Mouse (Mus musculus): Measurements from ENCODE around the gene Pum3. TPM values are rescaled to one million over a fixed set of nuclear protein-coding genes. Genes with fewer than 3 reads are reported as not detected.

Pum3 gene
- 10 to 100 TPM; 48.7 to 54.5 TPM for total RNA-seq (2021)
- long read RNA-seq, transcript Pum3-201 (18 exons, 3,471 nt) = major isoform, 46 of 60 reads
- long read RNA-seq, partial matches to known transcripts = 10 of 60 reads
- long read RNA-seq, other reads (novel, unspliced or antisense) = 4 of 60 reads

DNA sequence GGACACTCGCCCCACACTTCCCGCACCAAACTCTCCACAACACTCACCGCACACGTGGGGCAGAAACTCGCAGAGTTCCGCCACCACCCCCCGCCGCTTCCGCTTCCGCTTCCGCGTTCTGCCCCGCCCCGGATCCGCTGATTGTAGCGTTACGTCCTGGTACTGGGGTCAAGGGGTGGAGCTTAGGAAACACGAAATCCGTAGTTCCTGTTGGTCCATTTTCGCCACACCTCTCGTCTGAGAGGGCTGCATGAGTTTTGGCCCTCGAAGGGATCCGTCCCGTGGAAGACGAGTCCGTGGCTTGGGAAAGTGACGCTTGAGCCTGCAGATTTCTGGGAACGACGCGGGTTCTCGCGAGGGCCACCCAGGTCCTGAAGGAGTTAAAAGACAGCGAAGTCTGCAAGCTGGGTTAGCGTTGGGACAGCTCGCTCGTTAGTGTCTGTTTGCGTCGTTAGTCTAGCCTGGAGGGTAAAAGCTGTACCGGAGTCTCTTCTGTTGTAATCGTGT is at the start of gene Pum3:
TSS of gene Pum3 (minus strand) at position 81 of the 507 bp plus-strand sequence.
- peak; percentile 98 to 99 for DNase-seq (ENCODE audit: low spot score in 2 of 2)

DNA sequence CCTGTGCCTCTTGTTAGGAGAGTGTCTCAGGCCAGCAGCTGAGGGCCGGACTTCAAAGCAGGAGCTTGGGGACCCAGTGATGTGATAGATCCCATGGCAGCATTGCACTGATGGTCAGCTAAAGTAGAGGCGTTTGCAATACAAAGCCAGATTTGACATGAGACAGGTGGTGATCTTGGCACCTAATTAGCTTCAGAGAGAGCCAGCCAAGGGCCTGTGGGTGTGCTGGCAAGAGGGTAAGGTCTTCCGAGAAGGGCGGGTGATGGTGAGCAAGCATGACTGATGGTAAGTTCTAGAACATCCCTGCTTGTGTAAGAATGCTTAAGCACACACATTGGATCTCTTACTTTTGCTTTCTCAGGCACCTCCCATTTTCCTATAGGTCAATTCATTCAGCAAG is 37.1 kb upstream of the Pum3 start:
- DNase-seq (ENCODE audit: low spot score in 2 of 2) = no peak

DNA sequence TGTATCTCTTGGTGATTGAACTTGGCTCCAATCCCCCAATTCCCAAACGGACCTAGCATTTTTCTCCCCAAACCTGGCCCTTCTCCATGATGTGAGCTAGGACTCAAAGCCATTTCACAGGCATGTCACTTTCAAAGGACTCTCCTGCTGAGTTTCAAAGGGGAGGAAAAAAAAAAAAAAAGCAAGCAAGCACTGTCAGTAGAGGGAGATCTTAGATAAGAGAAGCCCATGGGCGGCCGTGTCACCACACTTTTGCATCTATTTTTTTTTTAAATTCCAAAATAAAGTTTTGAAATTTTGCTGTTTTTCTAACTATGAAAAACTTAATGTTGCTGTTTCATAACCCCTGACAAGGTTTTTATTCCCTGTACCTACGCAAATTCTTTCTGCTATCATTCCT is 33.0 kb upstream of the Pum3 start:
- peak in 1 of 2 experiments; percentile 18 for DNase-seq (ENCODE audit: low spot score in 2 of 2)

DNA sequence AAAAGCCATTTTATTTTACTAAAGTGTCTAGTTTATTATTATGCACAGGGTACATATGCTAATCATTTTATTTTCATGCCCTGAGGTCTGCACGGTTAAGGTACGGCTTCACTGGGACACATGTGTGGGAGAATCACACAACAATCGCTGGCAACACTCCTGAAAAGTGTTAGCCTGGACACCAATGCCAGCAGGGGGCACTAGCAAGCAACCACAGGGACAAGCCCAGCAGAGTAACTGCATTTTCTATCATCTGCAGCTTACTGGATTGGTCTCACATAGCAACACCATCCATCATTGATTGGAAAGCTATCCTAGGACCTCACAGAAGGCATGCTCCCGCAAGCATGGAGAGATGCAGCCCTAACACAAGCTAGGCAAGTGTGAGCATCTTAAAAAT is 20.8 kb upstream of the Pum3 start:
- peak; percentile 45 to 79 for DNase-seq (ENCODE audit: low spot score in 2 of 2)

DNA sequence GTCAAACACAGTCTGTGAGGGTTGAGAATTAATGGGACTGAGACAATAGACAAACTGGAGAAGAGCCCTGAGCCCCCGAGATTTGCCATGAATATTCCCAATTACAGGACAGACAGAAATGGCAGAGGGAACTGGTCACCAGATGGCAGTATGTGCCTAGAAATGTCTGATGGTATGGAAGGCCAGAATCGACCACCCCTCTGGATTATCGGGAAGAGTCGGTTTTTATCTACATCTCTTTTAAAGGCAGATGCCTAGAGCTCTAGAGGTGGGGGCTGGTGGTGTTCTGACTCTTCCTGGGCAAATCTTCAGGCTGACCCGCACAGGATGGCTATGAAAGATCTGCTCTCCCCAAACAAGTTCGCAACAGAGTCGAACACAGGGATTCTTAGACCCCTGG is 17.9 kb upstream of the Pum3 start:
- peak in 1 of 2 experiments; percentile 69 for DNase-seq (ENCODE audit: low spot score in 2 of 2)

DNA sequence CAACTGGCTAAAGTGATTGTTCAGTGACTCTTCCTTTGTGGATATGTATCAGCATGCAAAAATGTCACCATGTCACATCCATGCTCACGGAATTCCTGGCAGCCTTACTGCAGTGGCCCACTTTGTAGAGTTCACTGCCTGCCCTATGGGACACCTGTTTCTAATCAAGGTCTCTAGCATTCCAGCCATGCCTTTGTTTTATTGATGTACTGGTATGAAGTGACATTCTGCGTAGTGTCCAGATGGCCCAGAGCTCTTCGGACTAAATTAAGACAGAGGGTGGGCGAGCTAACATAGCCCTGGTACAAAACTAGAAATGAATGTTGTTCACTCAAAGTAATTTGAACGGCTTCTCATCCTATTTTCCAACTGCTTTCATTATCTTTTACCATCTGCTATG is 11.5 kb upstream of the Pum3 start:
- peak in 1 of 2 experiments; percentile 15 for DNase-seq (ENCODE audit: low spot score in 2 of 2)

DNA sequence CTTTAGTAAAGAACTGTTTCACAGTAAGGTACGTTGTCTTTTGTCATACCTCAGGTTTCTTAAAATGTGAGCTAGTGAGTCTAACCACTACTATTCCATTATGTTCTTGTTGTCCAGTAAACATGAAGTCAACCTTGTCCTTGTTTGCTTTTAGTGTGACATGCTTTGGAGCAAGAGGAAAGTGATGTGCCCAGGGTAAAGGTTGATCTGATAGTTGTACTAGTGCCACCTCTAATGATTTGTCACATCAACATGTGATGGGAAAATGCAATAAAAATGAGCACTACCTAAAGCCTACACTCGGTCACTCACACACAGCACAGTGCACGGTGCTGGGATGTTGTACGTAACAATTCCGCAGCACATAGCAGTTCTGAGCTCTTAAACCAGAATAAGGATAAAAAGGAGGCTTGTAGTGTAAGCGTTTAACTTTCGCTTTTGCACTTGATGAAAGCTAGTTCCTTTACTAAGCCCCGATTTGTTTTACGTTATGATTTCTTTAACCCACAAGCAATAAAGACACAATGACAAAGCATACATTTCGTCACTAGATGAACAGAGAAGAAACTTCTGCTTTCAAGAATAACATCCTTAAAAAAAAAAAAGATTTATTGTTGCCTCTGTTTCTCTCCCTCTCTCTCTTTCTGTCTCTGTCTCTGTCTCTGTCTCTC is 8.5 kb upstream of the Pum3 start:
- DNase-seq (ENCODE audit: low spot score in 2 of 2) = no peak

DNA sequence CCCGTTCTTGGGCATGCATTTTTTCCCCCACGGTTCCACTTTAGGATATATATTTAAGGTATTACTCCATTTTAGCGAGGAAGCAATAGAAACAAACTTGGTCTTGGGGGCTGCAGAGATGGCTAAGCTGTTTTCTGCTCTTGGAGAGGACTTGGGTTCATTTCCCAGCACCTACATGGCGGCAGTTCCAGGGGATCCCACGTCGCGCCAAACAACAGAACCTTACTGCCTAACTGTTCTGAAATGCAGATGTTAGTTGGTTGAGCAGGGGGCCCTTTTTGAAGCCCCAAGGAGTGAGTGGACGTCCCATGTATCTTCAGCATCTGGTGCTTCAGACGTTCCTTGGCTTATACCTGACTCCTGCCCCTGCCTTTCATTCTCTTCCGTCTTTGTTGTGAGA is 781 bp upstream of the Pum3 start:
- no peak for DNase-seq (ENCODE audit: low spot score in 2 of 2)

DNA sequence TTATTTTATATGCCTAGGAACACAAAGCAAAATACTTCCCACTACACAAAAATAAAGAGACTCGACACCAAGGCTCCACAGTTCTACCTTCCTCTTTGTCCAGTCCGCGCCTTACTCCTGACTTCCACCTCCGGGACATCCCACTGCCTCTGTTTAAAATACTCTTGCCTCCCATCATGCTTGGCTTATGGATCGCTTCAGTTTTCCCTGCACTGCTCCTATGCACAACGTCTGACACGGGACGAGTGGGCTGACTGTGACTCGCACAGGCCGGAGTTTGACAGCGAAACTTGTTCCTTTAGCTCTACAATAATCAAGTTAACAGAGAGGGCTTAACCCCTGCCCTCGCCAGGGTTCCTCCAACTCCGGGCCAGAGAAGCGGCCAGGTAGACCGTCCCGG is 344 bp downstream of the Pum3 start:
- no peak for DNase-seq (ENCODE audit: low spot score in 2 of 2)

DNA sequence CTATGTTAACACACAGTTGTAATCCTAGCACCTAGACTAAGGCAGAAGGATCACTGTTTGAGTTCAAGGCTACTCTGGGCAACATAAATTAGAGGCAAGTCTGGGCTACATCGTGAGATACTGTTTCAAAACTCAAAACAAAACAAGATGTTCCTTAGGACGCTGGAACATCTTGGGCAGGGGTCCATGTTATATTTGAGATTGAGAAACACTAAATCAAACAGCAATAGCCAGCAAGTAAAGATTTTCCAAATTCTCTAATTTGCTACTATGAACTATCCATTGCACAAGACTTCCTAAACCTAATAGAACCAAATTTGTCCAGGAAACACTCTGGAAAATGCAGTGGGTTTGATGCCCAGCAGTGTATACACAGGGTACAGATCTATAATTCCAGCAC is 1.8 kb downstream of the Pum3 start:
- DNase-seq (ENCODE audit: low spot score in 2 of 2) = no peak

DNA sequence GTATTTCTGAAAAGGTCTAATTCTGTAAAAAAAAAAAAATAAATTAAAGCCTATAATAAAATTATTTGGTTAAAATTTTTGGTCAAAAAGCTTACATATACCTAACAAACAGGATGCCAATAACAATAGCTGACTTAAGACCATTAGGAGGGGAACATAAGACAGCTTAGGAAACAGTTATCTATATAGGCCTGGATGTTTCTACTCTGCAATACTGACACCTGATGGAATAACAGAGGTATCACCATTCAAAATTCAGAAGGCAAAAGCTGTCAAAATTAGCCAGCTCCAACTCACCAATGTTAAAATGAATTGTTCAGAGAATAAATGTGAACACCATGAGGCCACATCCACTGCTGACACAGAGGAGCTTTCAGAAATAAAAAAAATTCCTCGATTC is 3.2 kb downstream of the Pum3 start:
- no peak for DNase-seq (ENCODE audit: low spot score in 2 of 2)

DNA sequence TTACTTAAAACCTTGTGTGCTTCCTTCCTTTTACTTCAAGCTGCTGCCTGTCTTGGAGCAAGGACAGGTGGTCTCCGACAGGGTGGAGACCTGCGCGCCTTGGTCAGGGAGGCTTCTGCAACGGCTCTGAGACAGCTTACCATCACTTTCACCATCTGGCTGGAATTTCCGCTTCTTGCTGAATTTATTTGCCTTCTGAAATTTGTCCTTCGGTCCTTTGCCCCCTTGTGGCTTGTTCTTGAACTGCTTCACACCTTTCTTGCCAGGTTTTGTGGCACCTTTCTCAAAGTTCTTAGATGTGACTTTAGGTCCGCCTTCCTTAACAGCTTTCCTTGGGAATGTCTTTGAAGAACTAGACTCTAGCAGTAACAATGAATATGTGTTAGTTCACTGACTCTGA is 4.0 kb downstream of the Pum3 start:
- peak in 1 of 2 experiments; percentile 73 for DNase-seq (ENCODE audit: low spot score in 2 of 2)

DNA sequence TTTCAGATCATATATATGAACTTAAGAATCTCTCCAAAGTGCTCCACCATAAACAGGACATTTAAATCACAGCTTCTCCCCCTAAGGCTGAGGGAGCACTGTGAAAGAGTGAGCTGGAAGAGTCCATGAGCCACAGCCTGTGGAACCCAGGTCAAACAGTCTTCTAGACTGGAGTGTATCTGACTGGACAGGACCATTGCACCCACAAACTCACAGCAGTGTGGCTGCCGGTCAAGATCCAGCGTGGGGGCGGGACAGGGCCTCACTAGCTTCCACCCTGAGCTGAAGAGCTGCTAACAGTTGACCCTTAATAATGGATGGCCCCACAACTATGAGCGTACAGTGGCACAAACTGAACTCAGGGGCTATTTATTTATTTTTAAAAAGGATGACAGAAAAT is 12.2 kb downstream of the Pum3 start:
- no peak for DNase-seq (ENCODE audit: low spot score in 2 of 2)

DNA sequence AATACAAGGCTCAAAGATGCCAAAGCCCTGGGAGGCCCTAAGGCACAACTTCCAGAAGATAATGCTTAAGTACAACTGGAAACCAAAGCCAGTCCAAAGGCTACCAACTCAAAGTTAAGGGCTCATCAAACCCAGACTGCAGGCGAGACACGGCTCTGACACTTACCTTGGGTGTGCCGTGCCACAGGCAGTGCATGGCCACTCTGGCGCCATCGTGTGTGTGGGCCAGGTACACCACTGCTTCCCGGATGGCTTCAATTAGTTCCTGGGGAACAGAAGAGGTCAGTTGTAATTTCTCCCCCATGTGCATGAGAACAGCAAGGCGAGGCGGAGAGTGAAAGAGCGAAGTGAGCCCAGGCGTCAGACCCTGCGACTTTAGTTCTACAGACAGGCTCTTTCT is 13.1 kb downstream of the Pum3 start:
- peak in 1 of 2 experiments; percentile 53 for DNase-seq (ENCODE audit: low spot score in 2 of 2)

DNA sequence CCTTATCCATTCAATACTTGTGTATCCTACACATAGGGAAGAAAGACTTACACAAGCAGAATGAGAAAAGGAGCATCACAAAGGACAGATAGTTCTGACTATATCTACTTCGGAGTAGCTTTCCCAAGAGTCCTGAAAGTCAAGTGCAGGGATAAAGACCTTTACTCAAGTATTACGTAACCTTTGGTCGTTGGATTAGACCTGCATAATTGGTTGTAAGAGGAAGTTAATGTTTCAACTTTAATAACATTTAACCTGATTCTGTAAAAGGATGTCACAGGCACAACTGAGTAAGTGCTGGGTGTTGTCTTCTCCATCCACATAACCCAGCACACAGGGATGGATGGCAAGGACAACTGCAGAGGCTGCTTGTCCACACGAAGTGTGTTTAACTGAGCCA is 18.3 kb downstream of the Pum3 start:
- no peak for DNase-seq (ENCODE audit: low spot score in 2 of 2)

DNA sequence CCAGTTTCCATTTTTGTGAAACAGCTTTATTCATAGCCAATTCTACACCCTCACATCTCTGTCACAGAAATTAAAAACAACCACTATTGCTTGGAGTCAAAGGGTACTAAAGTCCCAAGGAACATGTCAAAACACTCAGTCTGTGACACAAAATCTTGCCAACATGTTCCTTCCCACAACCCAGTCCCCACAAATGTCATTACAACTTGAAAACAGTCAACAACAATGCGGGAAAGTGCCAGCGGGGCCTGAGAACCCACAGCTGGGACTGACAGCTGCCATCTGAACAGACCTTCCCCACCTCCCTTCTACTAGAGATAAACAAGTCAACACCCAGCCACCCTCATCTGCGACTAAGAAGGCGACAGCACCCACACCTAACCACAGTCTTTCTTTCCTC is 18.9 kb downstream of the Pum3 start:
- DNase-seq (ENCODE audit: low spot score in 2 of 2) = no peak

DNA sequence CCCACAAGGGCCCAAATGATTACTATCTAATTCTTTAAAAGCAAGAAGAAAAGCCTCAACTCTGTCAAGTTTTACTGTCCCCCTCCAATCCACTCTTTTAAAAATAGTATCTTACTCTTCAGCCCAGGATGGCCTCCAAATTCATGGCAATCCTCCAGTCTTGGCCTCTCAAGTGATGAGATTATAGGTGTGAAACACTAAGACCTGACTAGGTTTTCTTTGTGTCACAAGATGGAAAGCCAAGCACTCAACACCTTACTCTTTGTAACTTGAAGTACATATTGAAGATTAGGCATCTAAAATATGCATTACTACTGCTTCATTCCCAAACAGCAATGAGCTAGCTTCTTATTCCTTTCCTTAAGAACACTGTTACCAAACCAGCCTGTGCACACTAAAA is 19.8 kb downstream of the Pum3 start:
- DNase-seq (ENCODE audit: low spot score in 2 of 2) = no peak

DNA sequence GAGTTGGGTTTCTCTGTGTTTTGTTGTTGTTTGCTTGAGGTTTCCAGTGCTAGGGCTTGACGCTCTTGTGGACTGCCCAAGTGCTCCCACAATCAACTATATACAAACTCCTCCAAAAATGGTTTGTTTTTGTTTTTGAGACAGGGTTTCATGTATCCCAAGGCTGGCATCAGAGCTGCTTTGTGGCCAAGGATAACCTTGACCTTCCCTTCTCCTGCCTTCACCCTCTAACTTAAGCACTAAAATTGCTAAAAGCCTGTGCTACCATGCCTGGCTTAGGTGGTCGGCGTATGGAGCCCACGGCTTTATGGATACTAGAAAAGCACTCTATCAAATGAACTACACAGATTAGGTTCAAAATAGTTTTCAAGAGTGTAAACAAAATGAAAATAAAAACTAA is 20.4 kb downstream of the Pum3 start:
- no peak for DNase-seq (ENCODE audit: low spot score in 2 of 2)

DNA sequence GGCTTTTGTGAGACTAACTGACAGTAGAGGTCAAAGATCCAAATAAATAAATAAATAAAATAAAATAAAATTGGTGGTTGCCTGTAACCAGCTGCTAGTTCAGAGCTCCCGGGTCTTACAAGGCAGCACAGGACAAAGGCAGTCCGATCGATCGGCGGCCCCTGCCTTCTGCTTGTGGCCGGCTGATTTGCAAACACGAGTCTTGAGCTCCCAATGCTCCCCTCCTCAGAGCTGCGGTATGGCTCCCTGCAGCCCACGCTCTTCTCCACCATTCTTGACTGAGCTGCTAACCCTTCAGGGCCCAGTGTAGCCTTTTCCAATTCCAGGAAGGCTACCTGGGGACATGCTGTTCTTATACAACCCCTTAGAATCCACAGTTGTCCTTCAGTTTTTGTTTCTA is 31.8 kb downstream of the Pum3 start:
- DNase-seq (ENCODE audit: low spot score in 2 of 2) = no peak

DNA sequence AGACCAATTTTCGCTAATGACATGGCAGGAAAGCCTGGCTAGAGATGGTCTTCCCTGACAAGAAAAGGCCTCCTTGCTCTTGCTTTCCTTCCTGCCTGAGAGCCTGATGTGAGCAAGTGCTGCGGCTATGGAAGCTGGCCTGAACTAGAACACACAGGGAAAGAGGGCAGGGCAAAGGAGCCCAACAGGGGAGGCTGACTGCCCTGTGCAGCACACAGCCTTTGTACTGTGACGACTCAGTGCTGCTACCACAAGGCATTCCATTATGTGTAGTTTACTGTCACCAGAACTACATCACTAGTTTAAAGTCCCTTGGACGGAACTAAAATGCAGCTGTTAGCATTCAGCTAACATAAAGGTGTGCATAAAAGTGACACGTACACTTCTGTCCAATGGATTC is 32.4 kb downstream of the Pum3 start:
- DNase-seq (ENCODE audit: low spot score in 2 of 2) = no peak

DNA sequence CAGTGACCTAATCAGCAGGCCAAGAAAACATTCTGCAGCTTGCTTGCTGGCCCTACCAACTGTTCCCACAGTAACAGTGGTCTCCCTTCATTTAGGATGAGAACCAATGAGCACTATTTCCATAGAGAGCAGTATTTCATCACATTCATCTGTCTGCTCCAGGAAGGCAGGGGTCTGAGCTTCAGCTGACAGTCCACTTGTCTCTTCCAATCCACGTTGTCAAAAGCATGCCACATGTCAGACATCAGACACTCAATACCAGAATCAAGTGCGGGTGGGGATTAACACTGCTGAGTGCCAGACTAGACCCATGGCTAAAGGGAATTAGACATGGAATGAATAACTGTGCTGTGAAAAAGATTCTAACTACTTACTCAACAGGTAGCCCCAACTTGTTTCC is 32.9 kb downstream of the Pum3 start:
- no peak for DNase-seq (ENCODE audit: low spot score in 2 of 2)

DNA sequence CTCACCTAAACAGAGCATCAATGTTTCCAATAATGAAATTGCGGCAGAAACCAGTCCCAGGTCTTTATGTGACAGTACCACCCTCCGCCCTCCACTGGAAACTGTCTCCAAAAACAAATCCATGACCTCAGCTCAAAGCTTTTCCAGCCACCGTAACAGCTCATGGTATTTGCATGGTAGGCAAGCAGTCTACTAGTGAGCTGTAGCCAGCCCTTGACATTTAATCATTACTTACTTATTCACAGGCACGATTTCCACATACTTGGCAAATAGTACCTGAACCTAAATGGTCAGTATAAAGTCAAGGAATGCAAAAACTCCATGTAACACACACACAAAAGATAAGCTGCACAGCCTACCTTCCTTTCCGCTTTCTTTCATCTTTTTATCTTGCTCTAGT is 33.7 kb downstream of the Pum3 start:
- no peak for DNase-seq (ENCODE audit: low spot score in 2 of 2)

DNA sequence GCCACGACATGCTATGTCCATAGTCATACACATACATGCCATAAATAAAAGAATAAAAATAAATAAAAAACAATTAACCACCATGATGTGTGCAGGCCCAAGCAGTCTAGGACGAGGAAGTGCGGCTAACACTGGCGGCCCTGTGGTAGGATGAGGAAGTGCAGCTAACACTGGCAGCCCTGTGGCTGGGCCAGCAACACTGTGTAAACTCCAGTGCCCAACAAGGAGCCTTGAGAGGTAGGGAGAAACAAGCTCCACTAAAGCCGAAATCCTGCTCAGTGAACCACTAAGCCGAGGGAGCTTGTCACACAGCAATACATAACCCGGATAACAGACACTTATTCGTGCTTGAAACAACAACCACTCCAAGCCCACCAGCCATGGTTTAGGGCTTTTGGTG is 34.1 kb downstream of the Pum3 start:
- no peak for DNase-seq (ENCODE audit: low spot score in 2 of 2)
